Mouse (Mus musculus) Patski (cell line): ENCODE measurements around the gene Neil1. TPM values are rescaled to one million over a fixed set of nuclear protein-coding genes. Genes with fewer than 3 reads are reported as not detected.
A peak's percentile ranks its signal among the peaks of the same experiment; 100 is the strongest.

Experiments
- ATAC-seq: fragments of 100-300 bp; one replicate; pipeline ENCODE4 v1.8.0; 2021
- CTCF ChIA-PET: fragments of 350-600 bp; sonication (Branson Sonifier 250); formaldehyde crosslinking; loops from one replicate; lab custom pipeline; 2022; ENCODE audit warnings: inconsistent platforms; lab: Charles Lee
- POLR2A ChIA-PET: fragments of 350-600 bp; sonication (Branson Sonifier 250); formaldehyde crosslinking; loops from one replicate; lab custom pipeline; 2022; ENCODE audit warnings: antibody characterized with exemption, inconsistent platforms; lab: Charles Lee
- DNase-seq: peaks from one replicate; pipeline ENCODE4 v3.0.0-alpha.2; 2011; ENCODE audit warnings: low read depth, low spot score
- H3K27me3 ChIP-seq: fragments of 371-371 bp; one replicate; pipeline ENCODE4 v1.5.1; 2021
- CTCF ChIP-seq: fragments of 100-300 bp; IDR thresholded peaks from one replicate; pipeline ENCODE4 v1.5.1; 2021
- in situ Hi-C: fragments of 300-500 bp; cut with MboI; formaldehyde crosslinking; loops from 3 replicates; pipeline ENCODE4 v1.11.1; 2018; ENCODE audit warnings: low pct_unique_long_range_greater_than_20kb, mixed read lengths
- polyA plus RNA-seq: library from polyadenylated mRNA; unstranded; gene quantifications from one replicate; pipeline ENCODE4 v1.2.3, GENCODE M21; 2021

Neil1 gene
- polyA plus RNA-seq, result 13.0 TPM

- peak; percentile 78 for ATAC-seq
These were observed at the start of gene Neil1 for GRCm38 (mm10) chr9:57148144-57148878. TSS of gene Neil1 (minus strand) at chr9:57148305.

GRCm38 (mm10) chr9:57197414-57197813 lies 49.3 kb upstream of the Neil1 start:
- ChIA-PET POLR2A (no interaction called here), CTCF (no interaction called here)
- in situ Hi-C loops, result no loop called here
- TF ChIP-seq CTCF, result no peak
- DNase-seq, result no peak
- peaks cover 25% of the 10 kb centered on the region for H3K27me3 ChIP-seq
- no peak for ATAC-seq

More at GRCm38 (mm10) chr9:57148144-57148878, at the start of gene Neil1:
- TF ChIP-seq CTCF, result no peak
- POLR2A ChIA-PET, result interaction anchor here (0.6 to 1.9 kb wide), 4 partner anchors 10 to 211 kb away, joined by 3 to 8 read pairs (median 4); partner anchors contain the start of gene Imp3
- in situ Hi-C loops, result no loop called here
- CTCF ChIA-PET, result interaction anchor here (1.5 kb wide), 1 partner anchor 17 kb away, joined by 8 read pairs; no protein-coding TSS in a partner anchor
- no peak for DNase-seq
- no peaks in the 10 kb centered on the region for H3K27me3 ChIP-seq

- DNase-seq, result no peak
- in situ Hi-C loops, result no loop called here
- peaks cover 30% of the 10 kb centered on the region for H3K27me3 ChIP-seq
- POLR2A ChIA-PET, result no interaction called here
- TF ChIP-seq CTCF, result no peak
- ATAC-seq, result no peak
- CTCF ChIA-PET, result no interaction called here
These were observed 48.6 kb upstream of the Neil1 start for GRCm38 (mm10) chr9:57196708-57197107.

- POLR2A ChIA-PET, result no interaction called here
- in situ Hi-C loops, result no loop called here
- peaks cover 20% of the 10 kb centered on the region for H3K27me3 ChIP-seq
- ATAC-seq (no peak), DNase-seq (no peak)
- CTCF ChIA-PET, result no interaction called here
- TF ChIP-seq CTCF, result no peak
These were observed 20.3 kb upstream of the Neil1 start for GRCm38 (mm10) chr9:57168411-57168810.

- ChIA-PET POLR2A (no interaction called here), CTCF (interaction anchor here (1.7 kb wide), 1 partner anchor 10 kb away, joined by 3 read pairs; no protein-coding TSS in a partner anchor)
- in situ Hi-C loops, result no loop called here
- ATAC-seq (no peak), DNase-seq (no peak)
- no peak for TF ChIP-seq CTCF
- peaks cover 17% of the 10 kb centered on the region for H3K27me3 ChIP-seq
These were observed 18.1 kb upstream of the Neil1 start for GRCm38 (mm10) chr9:57166173-57166572.

GRCm38 (mm10) chr9:57163137-57163536 lies 15.0 kb upstream of the Neil1 start:
- ChIA-PET CTCF (no interaction called here), POLR2A (interaction anchor here (0.6 kb wide), 1 partner anchor 300 kb away, joined by 3 read pairs; no protein-coding TSS in a partner anchor)
- in situ Hi-C loops, result no loop called here
- H3K27me3 ChIP-seq, result peaks cover 14% of the 10 kb centered on the region
- no peak for TF ChIP-seq CTCF
- DNase-seq (no peak), ATAC-seq (no peak)

GRCm38 (mm10) chr9:57162496-57162895 lies 14.4 kb upstream of the Neil1 start:
- POLR2A ChIA-PET, result no interaction called here
- no peak for DNase-seq

GRCm38 (mm10) chr9:57158506-57158905 lies 10.4 kb upstream of the Neil1 start:
- no peak for DNase-seq
- in situ Hi-C loops, result loop anchor here (10.0 kb wide), 1 partner anchor 276 kb away; no protein-coding TSS in a partner anchor
- ATAC-seq, result no peak
- no peaks in the 10 kb centered on the region for H3K27me3 ChIP-seq
- POLR2A ChIA-PET, result no interaction called here
- TF ChIP-seq CTCF, result no peak
- CTCF ChIA-PET, result no interaction called here

More at GRCm38 (mm10) chr9:57162496-57162895, 14.4 kb upstream of the Neil1 start:
- CTCF ChIA-PET, result no interaction called here
- TF ChIP-seq CTCF, result no peak
- in situ Hi-C loops, result no loop called here
- ATAC-seq, result no peak
- H3K27me3 ChIP-seq, result peaks cover 14% of the 10 kb centered on the region

- ChIA-PET POLR2A (no interaction called here), CTCF (no interaction called here)
- DNase-seq (peak; percentile 89), ATAC-seq (peak; percentile 26)
- TF ChIP-seq CTCF, result no peak
- no peaks in the 10 kb centered on the region for H3K27me3 ChIP-seq
- in situ Hi-C loops, result loop anchor here (10.0 kb wide), 1 partner anchor 277 kb away; no protein-coding TSS in a partner anchor
These were observed 9.9 kb upstream of the Neil1 start, which contains the start of gene Commd4 for GRCm38 (mm10) chr9:57158013-57158470. TSS of gene Commd4 (minus strand) at chr9:57158331.

- DNase-seq (no peak), ATAC-seq (no peak)
- ChIA-PET POLR2A (no interaction called here), CTCF (no interaction called here)
- H3K27me3 ChIP-seq, result no peaks in the 10 kb centered on the region
- in situ Hi-C loops, result loop anchor here (10.0 kb wide), 1 partner anchor 277 kb away; no protein-coding TSS in a partner anchor
- TF ChIP-seq CTCF, result no peak
These were observed 9.4 kb upstream of the Neil1 start for GRCm38 (mm10) chr9:57157499-57157898.

GRCm38 (mm10) chr9:57156823-57157222 lies 8.7 kb upstream of the Neil1 start:
- TF ChIP-seq CTCF, result no peak
- no peaks in the 10 kb centered on the region for H3K27me3 ChIP-seq
- in situ Hi-C loops, result loop anchor here (10.0 kb wide), 1 partner anchor 278 kb away; no protein-coding TSS in a partner anchor
- CTCF ChIA-PET, result no interaction called here
- ATAC-seq (no peak), DNase-seq (no peak)
- POLR2A ChIA-PET, result no interaction called here
